Mouse (Mus musculus): Measurements from ENCODE around the gene Mpeg1. TPM values are rescaled to one million over a fixed set of nuclear protein-coding genes. Genes with fewer than 3 reads are reported as not detected.

The Mpeg1 gene
- polyA plus RNA-seq, 1 experiment: 0.01 TPM

- H3K36me3 ChIP-seq (ENCODE audit: control insufficient read depth, insufficient read depth): no peaks in the 10 kb centered on the region
- H3K27me3 ChIP-seq (ENCODE audit: control insufficient read depth, insufficient read depth, insufficient read length): no peaks in the 10 kb centered on the region
- no peaks in the 10 kb centered on the region for H3K79me2 ChIP-seq (ENCODE audit: control insufficient read depth, insufficient read depth)
- H3K79me3 ChIP-seq (ENCODE audit: low read depth): no peaks in the 10 kb centered on the region
- TF ChIP-seq USF1 (IDR thresholded peaks at IDR 0.05; ENCODE audit: low read depth): no peak
- TF ChIP-seq CTCF (IDR thresholded peaks at IDR 0.05; ENCODE audit: control insufficient read depth, insufficient read depth, insufficient read length): peak; percentile 28
- H3K4me3 ChIP-seq (ENCODE audit: insufficient read depth, poor library complexity, severe bottlenecking): no peak overlapping the region
- H3ac ChIP-seq (ENCODE audit: control insufficient read depth, insufficient read length, low read depth): no peak overlapping the region
Observed at GRCm38 (mm10) chr19:12488205-12488966, 27.8 kb downstream of the Mpeg1 start.

- no peak overlapping the region for H3K4me3 ChIP-seq (ENCODE audit: insufficient read depth, poor library complexity, severe bottlenecking)
- TF ChIP-seq FOSL1 (IDR thresholded peaks at IDR 0.05; ENCODE audit: insufficient read depth, low read length, poor library complexity, severe bottlenecking): no peak
- TF ChIP-seq USF1 (IDR thresholded peaks at IDR 0.05; ENCODE audit: low read depth): no peak
- TF ChIP-seq CEBPB (IDR thresholded peaks at IDR 0.05; ENCODE audit: low read depth): no peak
- no peak for TF ChIP-seq MYOD1 (IDR thresholded peaks at IDR 0.05; ENCODE audit: control insufficient read depth, insufficient read length, low read depth)
- no peak for TF ChIP-seq MYOG (IDR thresholded peaks at IDR 0.05; ENCODE audit: control insufficient read depth, extremely low read depth, insufficient read length)
- no peak for TF ChIP-seq CTCF (IDR thresholded peaks at IDR 0.05; ENCODE audit: control insufficient read depth, insufficient read depth, insufficient read length)
- TF ChIP-seq MAX (IDR thresholded peaks at IDR 0.05): no peak
- no peaks in the 10 kb centered on the region for H3K79me3 ChIP-seq (ENCODE audit: low read depth)
- no peaks in the 10 kb centered on the region for H3K27me3 ChIP-seq (ENCODE audit: control insufficient read depth, insufficient read depth, insufficient read length)
- no peak overlapping the region for H3ac ChIP-seq (ENCODE audit: control insufficient read depth, insufficient read length, low read depth)
- H3K36me3 ChIP-seq (ENCODE audit: control insufficient read depth, insufficient read depth): no peaks in the 10 kb centered on the region
- H3K79me2 ChIP-seq (ENCODE audit: control insufficient read depth, insufficient read depth): no peaks in the 10 kb centered on the region
Observed at GRCm38 (mm10) chr19:12488969-12489674, 28.5 kb downstream of the Mpeg1 start.

GRCm38 (mm10) chr19:12489675-12490570, 29.3 kb downstream of the Mpeg1 start:
- Histone ChIP-seq H3K79me3 (ENCODE audit: low read depth) (no peaks in the 10 kb centered on the region), H3K4me3 (ENCODE audit: insufficient read depth, poor library complexity, severe bottlenecking) (no peak overlapping the region), H3ac (ENCODE audit: control insufficient read depth, insufficient read length, low read depth) (no peak overlapping the region), H3K27me3 (ENCODE audit: control insufficient read depth, insufficient read depth, insufficient read length) (no peaks in the 10 kb centered on the region), H3K36me3 (ENCODE audit: control insufficient read depth, insufficient read depth) (no peaks in the 10 kb centered on the region), H3K79me2 (ENCODE audit: control insufficient read depth, insufficient read depth) (no peaks in the 10 kb centered on the region)
- TF ChIP-seq MAX (IDR thresholded peaks at IDR 0.05): no peak
- TF ChIP-seq FOSL1 (IDR thresholded peaks at IDR 0.05; ENCODE audit: insufficient read depth, low read length, poor library complexity, severe bottlenecking): no peak
- TF ChIP-seq MYOD1 (IDR thresholded peaks at IDR 0.05; ENCODE audit: control insufficient read depth, insufficient read length, low read depth): no peak
- TF ChIP-seq MYOG (IDR thresholded peaks at IDR 0.05; ENCODE audit: control insufficient read depth, extremely low read depth, insufficient read length): no peak
- TF ChIP-seq USF1 (IDR thresholded peaks at IDR 0.05; ENCODE audit: low read depth): no peak
- no peak for TF ChIP-seq CEBPB (IDR thresholded peaks at IDR 0.05; ENCODE audit: low read depth)
- no peak for TF ChIP-seq CTCF (IDR thresholded peaks at IDR 0.05; ENCODE audit: control insufficient read depth, insufficient read depth, insufficient read length)

- TF ChIP-seq MAX (IDR thresholded peaks at IDR 0.05) (no peak), FOSL1 (IDR thresholded peaks at IDR 0.05; ENCODE audit: insufficient read depth, low read length, poor library complexity, severe bottlenecking) (no peak), CEBPB (IDR thresholded peaks at IDR 0.05; ENCODE audit: low read depth) (no peak), MYOD1 (IDR thresholded peaks at IDR 0.05; ENCODE audit: control insufficient read depth, insufficient read length, low read depth) (no peak), CTCF (IDR thresholded peaks at IDR 0.05; ENCODE audit: control insufficient read depth, insufficient read depth, insufficient read length) (no peak), USF1 (IDR thresholded peaks at IDR 0.05; ENCODE audit: low read depth) (no peak), MYOG (IDR thresholded peaks at IDR 0.05; ENCODE audit: control insufficient read depth, extremely low read depth, insufficient read length) (no peak)
- Histone ChIP-seq H3K79me2 (ENCODE audit: control insufficient read depth, insufficient read depth) (no peaks in the 10 kb centered on the region), H3ac (ENCODE audit: control insufficient read depth, insufficient read length, low read depth) (no peak overlapping the region), H3K27me3 (ENCODE audit: control insufficient read depth, insufficient read depth, insufficient read length) (no peaks in the 10 kb centered on the region), H3K4me3 (ENCODE audit: insufficient read depth, poor library complexity, severe bottlenecking) (no peak overlapping the region), H3K36me3 (ENCODE audit: control insufficient read depth, insufficient read depth) (no peaks in the 10 kb centered on the region), H3K79me3 (ENCODE audit: low read depth) (no peaks in the 10 kb centered on the region)
Observed at GRCm38 (mm10) chr19:12491636-12492035, 31.1 kb downstream of the Mpeg1 start.

- no peak overlapping the region for H3ac ChIP-seq (ENCODE audit: control insufficient read depth, insufficient read length, low read depth)
Observed at GRCm38 (mm10) chr19:12493453-12494186, 33.0 kb downstream of the Mpeg1 start.

More at GRCm38 (mm10) chr19:12493453-12494186, 33.0 kb downstream of the Mpeg1 start:
- no peaks in the 10 kb centered on the region for H3K79me3 ChIP-seq (ENCODE audit: low read depth)
- no peak overlapping the region for H3K4me3 ChIP-seq (ENCODE audit: insufficient read depth, poor library complexity, severe bottlenecking)
- H3K79me2 ChIP-seq (ENCODE audit: control insufficient read depth, insufficient read depth): no peaks in the 10 kb centered on the region
- H3K36me3 ChIP-seq (ENCODE audit: control insufficient read depth, insufficient read depth): no peaks in the 10 kb centered on the region
- no peaks in the 10 kb centered on the region for H3K27me3 ChIP-seq (ENCODE audit: control insufficient read depth, insufficient read depth, insufficient read length)
- no peak for TF ChIP-seq MYOD1 (IDR thresholded peaks at IDR 0.05; ENCODE audit: control insufficient read depth, insufficient read length, low read depth)
- TF ChIP-seq USF1 (IDR thresholded peaks at IDR 0.05; ENCODE audit: low read depth): no peak
- TF ChIP-seq CTCF (IDR thresholded peaks at IDR 0.05; ENCODE audit: control insufficient read depth, insufficient read depth, insufficient read length): no peak
- no peak for TF ChIP-seq MYOG (IDR thresholded peaks at IDR 0.05; ENCODE audit: control insufficient read depth, extremely low read depth, insufficient read length)
- TF ChIP-seq CEBPB (IDR thresholded peaks at IDR 0.05; ENCODE audit: low read depth): no peak
- TF ChIP-seq MAX (IDR thresholded peaks at IDR 0.05): no peak
- TF ChIP-seq FOSL1 (IDR thresholded peaks at IDR 0.05; ENCODE audit: insufficient read depth, low read length, poor library complexity, severe bottlenecking): no peak
